Mouse (Mus musculus): Measurements from ENCODE around the gene 6030452D12Rik. TPM values are rescaled to one million over a fixed set of nuclear protein-coding genes. Genes with fewer than 3 reads are reported as not detected.

6030452D12Rik gene
- polyA plus RNA-seq, 1 experiment from 2014 or later: not detected

DNA sequence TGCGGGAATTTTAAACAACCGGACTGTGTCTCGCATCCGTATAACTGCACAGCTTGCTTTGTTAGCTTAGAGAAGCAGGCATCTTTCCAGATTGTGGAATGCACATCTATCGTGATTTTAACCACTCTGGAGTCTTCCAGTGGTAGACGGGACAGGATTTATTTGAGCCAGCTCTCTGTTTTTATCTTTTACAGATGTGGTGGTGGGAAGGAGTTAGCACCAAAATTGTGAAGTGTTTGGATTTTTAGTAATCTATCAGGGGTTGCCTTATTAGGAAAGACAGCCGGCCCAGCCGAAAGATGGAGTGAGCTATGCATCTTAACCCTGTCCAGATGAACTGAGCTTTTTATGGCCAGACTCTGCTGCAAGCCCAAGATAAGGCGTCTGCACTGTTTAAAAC lies 21.5 kb downstream of the 6030452D12Rik start:
- no peaks in the 10 kb centered on the region for H3K9me3 ChIP-seq
- no peak overlapping the region for H3K4me3 ChIP-seq (replicated peaks)
- ATAC-seq: peak; percentile 72
- 28% methylated on average over 9 of the region's 9 CpGs for WGBS
- peak overlapping the region; percentile 78 for H3K27ac ChIP-seq
- H3K4me2 ChIP-seq (replicated peaks): no peak overlapping the region
- H3K9ac ChIP-seq: no peak overlapping the region
- no peaks in the 10 kb centered on the region for H3K36me3 ChIP-seq
- H3K27me3 ChIP-seq (replicated peaks): no peaks in the 10 kb centered on the region
- peaks cover 17% of the 10 kb centered on the region for H3K4me1 ChIP-seq (replicated peaks)

DNA sequence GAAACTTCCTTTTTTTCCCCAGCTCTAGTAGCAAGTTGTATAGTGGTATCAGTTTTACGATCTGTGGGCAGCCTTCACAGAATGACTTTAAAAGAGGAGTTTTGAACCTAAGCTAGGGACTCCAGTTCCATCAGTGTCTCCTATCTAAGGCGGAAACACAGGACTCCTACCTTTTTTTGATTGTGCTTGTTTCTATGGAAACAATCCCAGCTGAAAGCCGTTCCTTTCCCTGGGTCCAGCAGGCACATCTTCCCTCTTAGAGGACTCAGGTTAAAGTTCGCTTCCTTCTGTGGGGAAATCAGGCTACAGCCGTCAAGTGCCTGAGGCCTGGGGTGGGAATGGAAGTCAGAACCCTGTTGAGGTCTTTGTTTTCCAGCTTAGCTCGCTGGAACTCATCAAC lies 26.4 kb downstream of the 6030452D12Rik start:
- no peaks in the 10 kb centered on the region; the same call in 1 of the 2 replicates for H3K4me1 ChIP-seq (replicated peaks)
- ATAC-seq: 0 out of 2 replicates have a peak, but pooled peaks have one; percentile 12
- WGBS: 57% methylated on average over 6 of the region's 6 CpGs

DNA sequence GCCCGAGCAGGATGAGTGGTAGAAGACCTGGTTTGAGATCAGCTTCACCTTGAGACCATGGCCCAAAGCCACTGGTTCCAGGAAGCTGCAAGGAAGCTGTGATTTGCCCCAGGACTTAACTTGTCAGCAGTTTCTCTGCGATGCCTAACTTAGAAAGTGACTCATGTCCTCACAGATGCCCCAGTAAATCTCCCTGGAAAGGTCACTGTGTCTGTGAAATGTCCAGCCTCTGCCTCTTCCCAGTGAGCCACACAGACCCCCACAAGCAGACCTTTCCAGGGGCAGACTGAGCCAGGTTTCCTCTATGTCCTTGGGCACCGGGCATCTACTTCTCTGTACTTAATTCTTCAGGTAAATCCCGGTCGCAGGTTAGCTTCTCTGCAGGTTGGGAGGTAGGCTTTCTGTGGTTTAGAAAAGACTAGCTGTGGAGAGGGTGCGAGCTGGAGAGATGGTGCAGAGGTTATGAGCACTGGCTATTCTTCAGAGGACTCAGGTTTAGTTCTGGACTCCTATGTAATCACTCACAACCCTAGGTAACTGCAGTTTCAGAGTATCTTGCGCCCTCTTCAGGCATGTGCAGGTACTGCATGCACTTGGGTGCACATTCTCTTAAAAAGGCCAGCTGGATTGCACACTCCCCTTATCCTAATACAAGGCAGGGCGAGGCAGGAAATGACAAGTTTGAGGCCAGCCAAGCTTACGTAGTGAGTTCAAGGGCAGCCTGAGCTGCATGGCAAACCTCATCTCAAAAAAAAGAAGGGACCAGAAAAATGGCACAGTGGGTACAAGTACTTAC lies 27.1 kb downstream of the 6030452D12Rik start:
- Histone ChIP-seq H3K4me3 (replicated peaks) (no peak overlapping the region), H3K36me3 (no peaks in the 10 kb centered on the region), H3K4me2 (replicated peaks) (no peak overlapping the region), H3K9me3 (no peaks in the 10 kb centered on the region), H3K27me3 (replicated peaks) (no peaks in the 10 kb centered on the region), H3K27ac (no peak overlapping the region), H3K4me1 (replicated peaks) (no peaks in the 10 kb centered on the region; the same call in 1 of the 2 replicates), H3K9ac (no peak overlapping the region)
- 84% methylated on average over 9 of the region's 9 CpGs for WGBS
- no peak for ATAC-seq

More for the DNA sequence above, 26.4 kb downstream of the 6030452D12Rik start:
- Histone ChIP-seq H3K27me3 (replicated peaks) (no peaks in the 10 kb centered on the region), H3K9me3 (no peaks in the 10 kb centered on the region), H3K36me3 (no peaks in the 10 kb centered on the region), H3K4me2 (replicated peaks) (no peak overlapping the region), H3K9ac (no peak overlapping the region), H3K4me3 (replicated peaks) (no peak overlapping the region), H3K27ac (no peak overlapping the region)

DNA sequence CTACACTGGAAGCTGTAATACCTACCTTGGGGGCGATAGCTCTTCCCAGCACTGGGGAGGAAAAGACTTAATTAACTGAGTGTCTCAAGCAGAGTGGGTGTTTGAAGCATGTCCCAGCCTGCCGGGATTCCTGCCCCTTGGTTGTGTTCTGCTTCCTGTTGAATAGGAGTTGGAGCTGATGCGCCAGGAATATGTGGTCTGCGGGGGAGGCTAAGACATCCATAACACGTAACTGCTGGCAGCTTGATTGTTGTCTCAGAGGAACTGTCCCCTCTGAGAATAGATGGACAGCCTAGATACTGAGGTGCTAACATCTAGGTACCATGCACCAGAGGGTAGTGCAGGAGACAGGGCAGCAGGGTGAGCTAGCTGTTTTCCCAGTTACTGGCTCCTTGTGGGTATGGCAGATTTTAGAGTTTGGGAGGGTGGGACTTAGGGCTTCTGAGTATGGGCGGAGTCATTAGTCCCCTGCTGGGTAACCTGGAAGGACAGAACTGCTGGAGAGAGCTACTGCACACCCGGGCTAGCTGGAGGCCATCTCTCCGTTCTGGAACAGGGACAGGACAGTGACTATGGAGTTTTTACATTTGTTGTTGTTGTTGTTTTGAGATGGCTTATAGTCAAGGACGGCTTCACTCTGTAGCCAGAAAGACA lies 28.4 kb downstream of the 6030452D12Rik start:
- no peaks in the 10 kb centered on the region; the same call in 1 of the 2 replicates for H3K4me1 ChIP-seq (replicated peaks)
- H3K9me3 ChIP-seq: no peaks in the 10 kb centered on the region
- no peaks in the 10 kb centered on the region for H3K36me3 ChIP-seq
- ATAC-seq: no peak
- no peak overlapping the region for H3K4me3 ChIP-seq (replicated peaks)
- 80% methylated on average over 9 of the region's 9 CpGs for WGBS
- no peak overlapping the region for H3K27ac ChIP-seq
- H3K4me2 ChIP-seq (replicated peaks): no peak overlapping the region
- no peaks in the 10 kb centered on the region for H3K27me3 ChIP-seq (replicated peaks)
- H3K9ac ChIP-seq: no peak overlapping the region

DNA sequence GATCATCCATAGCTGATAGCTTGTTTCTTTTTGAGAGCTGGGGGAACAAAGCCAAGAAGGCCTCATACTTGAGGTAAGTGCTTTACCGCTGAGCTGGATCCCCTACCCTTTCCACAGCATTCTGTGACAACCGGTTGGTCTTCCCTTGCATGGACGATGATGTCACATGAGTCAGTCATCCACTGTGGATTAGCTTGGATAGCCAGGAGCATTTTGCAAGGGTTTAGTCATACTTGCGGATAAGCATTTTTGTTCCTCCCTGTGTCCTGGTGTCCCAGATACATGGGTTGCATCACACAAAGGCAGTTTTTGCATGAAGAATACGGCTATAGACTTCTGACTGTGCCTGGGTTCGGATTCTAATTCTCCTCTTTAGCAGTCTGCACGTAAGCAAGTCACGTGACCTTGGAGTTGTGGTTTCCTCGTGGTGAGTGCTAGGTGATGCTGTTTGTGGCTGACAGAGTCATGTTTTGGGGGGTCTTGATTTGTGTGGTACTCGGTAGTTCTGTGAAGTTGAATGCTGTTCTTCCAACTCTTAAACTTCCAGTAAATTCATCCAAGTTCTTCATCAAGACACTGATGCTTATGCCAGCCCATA lies 29.7 kb downstream of the 6030452D12Rik start:
- Histone ChIP-seq H3K4me1 (replicated peaks) (no peaks in the 10 kb centered on the region; the same call in 1 of the 2 replicates), H3K27ac (no peak overlapping the region), H3K4me2 (replicated peaks) (no peak overlapping the region), H3K36me3 (no peaks in the 10 kb centered on the region), H3K4me3 (replicated peaks) (no peak overlapping the region), H3K9me3 (no peaks in the 10 kb centered on the region), H3K9ac (no peak overlapping the region), H3K27me3 (replicated peaks) (no peaks in the 10 kb centered on the region)
- ATAC-seq: no peak
- 95% methylated on average over 10 of the region's 10 CpGs for WGBS

DNA sequence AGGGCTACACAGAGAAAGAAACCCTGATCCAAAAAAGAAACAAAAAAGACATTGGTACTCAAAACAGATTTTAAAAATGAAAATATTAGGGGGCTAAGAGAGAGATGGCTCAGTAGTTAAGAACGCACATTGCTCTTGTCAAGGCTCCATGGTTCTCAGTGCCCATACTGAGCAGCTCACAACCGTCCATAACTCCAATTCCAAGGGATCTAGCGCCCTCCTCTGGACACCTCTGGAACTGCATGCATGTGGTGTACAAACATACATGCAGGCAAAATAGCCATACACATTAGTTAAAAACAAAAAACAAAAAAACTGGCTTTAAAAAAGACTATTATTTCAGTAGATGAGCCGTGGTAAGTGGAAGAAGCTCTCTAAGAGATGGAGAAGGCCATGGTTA lies 30.2 kb downstream of the 6030452D12Rik start:
- WGBS: 81% methylated on average over 4 of the region's 4 CpGs
- ATAC-seq: no peak
- Histone ChIP-seq H3K4me2 (replicated peaks) (no peak overlapping the region), H3K27ac (no peak overlapping the region), H3K4me3 (replicated peaks) (no peak overlapping the region), H3K36me3 (no peaks in the 10 kb centered on the region), H3K9me3 (no peaks in the 10 kb centered on the region), H3K4me1 (replicated peaks) (no peaks in the 10 kb centered on the region; the same call in 1 of the 2 replicates), H3K9ac (no peak overlapping the region), H3K27me3 (replicated peaks) (no peaks in the 10 kb centered on the region)

DNA sequence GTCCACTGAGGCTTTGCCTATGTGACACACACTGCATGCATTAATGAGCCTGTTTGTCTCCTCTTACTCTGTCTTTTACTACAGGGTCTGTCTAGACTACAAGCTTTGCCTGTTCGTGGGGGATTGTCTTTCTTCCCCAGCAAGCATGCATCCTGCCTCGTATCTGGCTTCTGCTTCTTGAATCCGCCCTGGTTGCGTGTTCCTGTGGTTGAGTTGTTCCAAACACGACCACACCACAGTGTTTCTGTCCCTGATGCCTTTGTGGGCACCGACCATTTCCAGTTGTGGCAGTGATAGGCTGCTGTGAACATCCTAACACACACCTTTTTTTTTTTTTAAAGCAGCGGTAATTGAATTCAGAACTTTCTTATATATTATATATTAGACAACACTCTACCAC lies 33.4 kb downstream of the 6030452D12Rik start:
- Histone ChIP-seq H3K4me2 (replicated peaks) (no peak overlapping the region), H3K4me1 (replicated peaks) (no peaks in the 10 kb centered on the region), H3K27me3 (replicated peaks) (no peaks in the 10 kb centered on the region), H3K9ac (no peak overlapping the region), H3K9me3 (no peaks in the 10 kb centered on the region), H3K4me3 (replicated peaks) (no peak overlapping the region), H3K36me3 (no peaks in the 10 kb centered on the region; the same call in 1 of the 2 replicates), H3K27ac (no peak overlapping the region)
- ATAC-seq: no peak
- WGBS: 80% methylated on average over 7 of the region's 7 CpGs

DNA sequence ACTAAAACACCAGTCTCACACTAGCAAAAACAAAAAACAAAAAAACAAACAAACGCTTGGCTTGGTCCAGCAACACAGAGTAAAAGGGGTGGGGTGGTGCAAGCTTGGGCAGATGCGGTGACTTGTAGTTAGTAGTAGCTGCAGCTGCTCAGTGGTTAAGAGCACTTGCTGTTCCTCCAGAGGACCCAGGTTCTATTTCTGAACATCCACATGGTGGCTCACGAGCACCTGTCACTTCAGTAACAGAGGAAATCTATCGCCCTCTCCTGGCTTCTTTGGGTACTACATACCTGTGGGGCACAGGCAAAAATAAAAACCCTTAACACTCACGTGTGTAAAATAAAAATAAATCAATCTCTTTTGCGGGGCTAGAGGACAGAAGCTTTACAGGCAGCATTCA lies 34.1 kb downstream of the 6030452D12Rik start:
- Histone ChIP-seq H3K4me2 (replicated peaks) (no peak overlapping the region), H3K9ac (no peak overlapping the region), H3K27me3 (replicated peaks) (no peaks in the 10 kb centered on the region), H3K4me1 (replicated peaks) (no peaks in the 10 kb centered on the region), H3K27ac (no peak overlapping the region), H3K36me3 (no peaks in the 10 kb centered on the region; the same call in 1 of the 2 replicates), H3K4me3 (replicated peaks) (no peak overlapping the region), H3K9me3 (no peaks in the 10 kb centered on the region)
- 46% methylated on average over 6 of the region's 6 CpGs for WGBS
- peak; percentile 36; the same call in 1 of the 2 replicates for ATAC-seq

DNA sequence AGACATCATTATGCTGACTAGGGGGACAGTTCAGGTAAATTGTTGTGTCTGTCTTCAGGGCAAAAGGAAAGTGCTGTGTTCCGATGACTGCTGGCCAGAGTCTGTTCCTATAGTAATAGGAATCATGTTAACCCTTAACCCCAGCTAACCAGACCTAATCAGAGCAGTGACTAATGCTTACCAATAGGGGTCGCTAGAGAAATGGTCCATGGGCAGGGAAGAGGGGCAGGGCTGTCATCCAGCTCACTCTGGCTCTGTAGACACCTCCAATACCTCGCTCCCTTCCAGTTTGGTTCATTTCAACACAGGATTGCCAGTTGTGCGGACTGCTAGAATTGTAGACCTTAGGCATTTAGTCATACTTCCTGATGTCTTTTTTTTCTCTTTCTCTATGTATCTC lies 35.1 kb downstream of the 6030452D12Rik start:
- H3K9ac ChIP-seq: no peak overlapping the region
- ATAC-seq: no peak

DNA sequence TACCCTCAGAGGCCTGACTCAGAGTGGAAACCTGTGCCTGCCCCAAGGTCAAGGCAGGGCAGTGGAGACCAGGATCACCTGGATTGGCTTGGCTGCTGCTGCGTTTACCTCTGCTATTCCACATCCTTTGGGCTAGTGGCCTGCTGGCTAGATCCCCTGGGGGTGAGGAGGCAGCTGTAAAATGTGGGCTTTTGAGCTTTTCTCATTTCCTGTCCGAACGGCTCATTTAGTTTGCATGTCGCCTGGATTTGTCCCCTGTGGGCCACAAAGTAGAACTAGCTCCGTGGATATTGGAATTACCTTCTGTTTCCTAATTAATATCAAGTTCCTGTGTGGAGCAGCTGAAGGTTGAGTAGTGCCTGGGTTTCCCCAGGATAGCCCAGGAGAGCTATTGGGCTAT lies 38.9 kb downstream of the 6030452D12Rik start:
- ATAC-seq: no peak
- no peaks in the 10 kb centered on the region for H3K4me1 ChIP-seq (replicated peaks)
- H3K36me3 ChIP-seq: peaks cover 2% of the 10 kb centered on the region; the same call in 1 of the 2 replicates
- 72% methylated on average over 5 of the region's 5 CpGs for WGBS
- no peak overlapping the region for H3K4me3 ChIP-seq (replicated peaks)
- H3K27me3 ChIP-seq (replicated peaks): no peaks in the 10 kb centered on the region
- H3K9ac ChIP-seq: no peak overlapping the region
- H3K4me2 ChIP-seq (replicated peaks): no peak overlapping the region
- H3K9me3 ChIP-seq: no peaks in the 10 kb centered on the region
- no peak overlapping the region for H3K27ac ChIP-seq

More for the DNA sequence above, 35.1 kb downstream of the 6030452D12Rik start:
- Histone ChIP-seq H3K27me3 (replicated peaks) (no peaks in the 10 kb centered on the region), H3K36me3 (no peaks in the 10 kb centered on the region; the same call in 1 of the 2 replicates), H3K9me3 (no peaks in the 10 kb centered on the region), H3K4me2 (replicated peaks) (no peak overlapping the region), H3K4me1 (replicated peaks) (no peaks in the 10 kb centered on the region), H3K4me3 (replicated peaks) (no peak overlapping the region), H3K27ac (no peak overlapping the region)
- 73% methylated on average over 4 of the region's 4 CpGs for WGBS

DNA sequence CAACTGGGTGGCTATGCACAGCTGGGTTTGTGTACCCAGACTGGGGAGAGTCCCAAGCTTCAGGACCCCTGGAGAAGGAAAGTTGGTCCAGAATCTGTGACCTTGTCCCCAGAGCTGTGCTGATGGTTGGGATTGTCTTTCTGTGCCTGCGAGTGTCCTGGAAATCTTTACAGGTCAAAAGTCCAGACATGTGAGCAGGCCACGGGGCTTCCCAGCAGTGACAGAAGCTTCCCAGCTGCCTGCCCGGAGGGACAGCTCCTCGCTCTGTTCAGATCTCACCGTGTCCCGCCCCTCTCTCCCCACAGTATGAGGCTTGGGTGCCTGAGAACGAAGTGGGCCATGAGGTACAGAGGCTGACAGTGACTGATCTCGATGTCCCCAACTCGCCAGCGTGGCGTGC lies 40.7 kb downstream of the 6030452D12Rik start:
- Histone ChIP-seq H3K27me3 (replicated peaks) (no peaks in the 10 kb centered on the region), H3K36me3 (peaks cover 2% of the 10 kb centered on the region; the same call in 1 of the 2 replicates), H3K9ac (no peak overlapping the region), H3K4me3 (replicated peaks) (no peak overlapping the region), H3K9me3 (no peaks in the 10 kb centered on the region), H3K27ac (no peak overlapping the region), H3K4me1 (replicated peaks) (no peaks in the 10 kb centered on the region), H3K4me2 (replicated peaks) (no peak overlapping the region)
- WGBS: 82% methylated on average over 11 of the region's 11 CpGs
- no peak for ATAC-seq

DNA sequence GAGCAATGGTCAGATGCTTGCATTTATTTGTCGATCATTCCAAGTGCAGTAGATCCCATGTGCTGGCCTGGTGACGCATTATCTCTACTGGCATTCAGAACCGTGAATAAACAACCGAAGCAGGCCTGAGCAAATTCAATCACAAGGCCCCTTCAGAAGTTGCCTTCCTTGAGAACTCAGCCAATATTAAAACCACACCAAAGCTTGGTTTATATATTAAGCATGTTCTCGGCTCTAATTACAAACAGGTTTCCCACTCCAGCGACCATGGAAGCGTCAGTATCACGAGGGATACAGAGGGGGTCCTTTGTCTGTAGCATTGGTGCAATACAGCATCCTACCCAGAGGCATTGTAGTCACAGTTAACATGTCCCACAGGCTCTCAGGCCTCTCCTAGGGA lies 42.7 kb downstream of the 6030452D12Rik start:
- Histone ChIP-seq H3K27me3 (replicated peaks) (no peaks in the 10 kb centered on the region), H3K27ac (no peak overlapping the region), H3K4me2 (replicated peaks) (no peak overlapping the region), H3K36me3 (0 out of 2 replicates have a peak, but pooled peaks cover 2% of the 10 kb centered on the region), H3K4me1 (replicated peaks) (no peaks in the 10 kb centered on the region), H3K9ac (no peak overlapping the region), H3K9me3 (no peaks in the 10 kb centered on the region), H3K4me3 (replicated peaks) (no peak overlapping the region)
- WGBS: 86% methylated on average over 8 of the region's 8 CpGs
- ATAC-seq: no peak

Data from intestine, embryonic 15.5 days (tissue).